Mouse (Mus musculus) embryonic stem cell, embryonic (primary cell): ENCODE measurements around the gene Rsph6a.

Experiments used
- CTCF ChIA-PET, 4 experiments: fragments of 300-600 bp in 2 of 4; fragments of 350-600 bp in 2 of 4; sonication (Branson Sonifier 250); formaldehyde crosslinking; loops; one replicate each; lab custom pipeline; 2022; ENCODE audit warnings: inconsistent platforms in 2 of 4; lab: Charles Lee
- POLR2A ChIA-PET, 4 experiments: fragments of 300-600 bp in 2 of 4; fragments of 350-600 bp in 2 of 4; sonication (Branson Sonifier 250); formaldehyde crosslinking; loops; one replicate each; lab custom pipeline; 2022; ENCODE audit warnings: antibody characterized with exemption in 4 of 4, inconsistent platforms in 1 of 4; lab: Charles Lee

Rsph6a gene

GRCm38 (mm10) chr7:19121686-19122085, 67.2 kb downstream of the Rsph6a start:
- ChIA-PET POLR2A (interaction anchor here in 2 of 4 experiments (1.9 to 4.3 kb wide), 3 partner anchors 8 to 28 kb away, joined by 5 to 64 read pairs (median 32); partner anchors contain the start of gene Six5 (in 1 of the 2)), CTCF (interaction anchor here in 1 of 4 experiments (4.2 kb wide), 1 partner anchor 29 kb away, joined by 31 read pairs; no protein-coding TSS in a partner anchor)
